Mouse (Mus musculus): Measurements from ENCODE around the gene Dock11. TPM values are rescaled to one million over a fixed set of nuclear protein-coding genes. Genes with fewer than 3 reads are reported as not detected.

Gene Dock11
- polyA plus RNA-seq, 1 experiment from 2014 or later: 12.7 TPM

DNA sequence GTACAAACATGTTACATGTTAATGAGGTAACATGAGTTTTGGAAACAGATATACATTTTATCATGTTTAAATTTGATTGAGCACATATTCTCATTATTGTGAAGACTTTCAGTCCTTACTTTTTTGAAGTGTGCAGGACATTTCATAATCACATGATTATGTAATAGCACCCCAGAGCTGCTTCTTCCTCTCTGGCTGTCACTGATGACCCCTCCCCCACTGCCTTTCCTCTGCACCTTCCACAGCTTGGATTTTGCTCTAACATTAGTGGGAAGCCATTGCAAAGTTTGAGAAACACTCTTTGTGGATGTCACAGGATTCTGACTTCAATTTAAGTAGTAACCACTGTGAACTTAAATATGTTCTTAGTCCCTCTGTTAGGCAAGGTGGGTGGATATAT, 67.6 kb downstream of the Dock11 start:
- Histone ChIP-seq H3K4me1 (replicated peaks) (0 out of 2 replicates have a peak, but pooled peaks cover 6% of the 10 kb centered on the region), H3K36me3 (no peaks in the 10 kb centered on the region), H3K27ac (replicated peaks) (no peak overlapping the region), H3K9me3 (no peaks in the 10 kb centered on the region), H3K27me3 (no peaks in the 10 kb centered on the region), H3K9ac (no peak overlapping the region), H3K4me2 (no peak overlapping the region), H3K4me3 (no peak overlapping the region)
- no peak for ATAC-seq (ENCODE audit: low read depth)

DNA sequence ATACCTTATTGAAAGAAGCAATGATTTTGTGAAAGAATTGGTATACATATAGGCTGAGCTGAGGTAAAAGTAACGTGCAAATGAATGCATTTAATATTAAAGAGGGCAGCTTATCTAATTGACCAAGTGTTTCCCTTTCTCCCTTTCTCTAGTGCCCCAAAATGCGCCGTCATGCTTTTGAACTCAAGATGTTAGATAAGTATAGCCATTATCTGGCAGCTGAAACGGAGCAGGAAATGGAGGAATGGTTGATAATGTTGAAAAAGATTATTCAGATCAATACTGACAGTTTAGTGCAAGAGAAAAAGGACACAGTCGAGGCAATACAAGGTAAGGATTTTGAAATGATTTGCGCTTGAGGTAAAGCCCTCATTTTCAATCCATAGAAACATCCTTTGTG, 74.5 kb downstream of the Dock11 start:
- Histone ChIP-seq H3K4me1 (replicated peaks) (no peaks in the 10 kb centered on the region), H3K9ac (no peak overlapping the region), H3K36me3 (no peaks in the 10 kb centered on the region), H3K4me2 (no peak overlapping the region), H3K27me3 (no peaks in the 10 kb centered on the region), H3K4me3 (no peak overlapping the region), H3K27ac (replicated peaks) (no peak overlapping the region), H3K9me3 (no peaks in the 10 kb centered on the region)
- no peak for ATAC-seq (ENCODE audit: low read depth)
- 78% methylated on average over 6 of the region's 6 CpGs for WGBS

DNA sequence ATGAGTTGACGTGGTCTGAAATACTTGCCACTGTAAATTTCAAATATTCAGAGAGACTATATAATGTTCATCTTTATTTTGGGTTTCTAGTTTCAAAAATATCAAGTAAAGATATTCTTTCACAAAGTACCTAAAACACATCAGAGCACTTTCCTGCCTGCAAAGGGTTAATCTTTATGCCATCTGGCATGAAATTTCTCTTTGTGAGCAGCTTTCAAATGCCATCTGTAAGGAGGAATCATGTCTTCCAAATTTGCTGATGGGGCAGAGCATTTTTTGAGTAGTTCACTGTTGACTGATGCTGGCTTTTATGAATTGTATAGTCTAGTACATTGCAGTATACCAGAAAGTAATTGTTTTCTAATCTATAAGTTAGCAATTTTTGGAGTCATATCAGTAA, 80.6 kb downstream of the Dock11 start:
- no peaks in the 10 kb centered on the region for H3K4me1 ChIP-seq (replicated peaks)
- WGBS: 93% methylated on average over 1 of the region's 1 CpGs
- no peak overlapping the region for H3K4me3 ChIP-seq
- no peak overlapping the region for H3K4me2 ChIP-seq
- no peak for ATAC-seq (ENCODE audit: low read depth)
- H3K27ac ChIP-seq (replicated peaks): no peak overlapping the region
- H3K36me3 ChIP-seq: no peaks in the 10 kb centered on the region; the same call in 1 of the 2 replicates
- H3K27me3 ChIP-seq: no peaks in the 10 kb centered on the region
- no peak overlapping the region for H3K9ac ChIP-seq
- no peaks in the 10 kb centered on the region for H3K9me3 ChIP-seq

DNA sequence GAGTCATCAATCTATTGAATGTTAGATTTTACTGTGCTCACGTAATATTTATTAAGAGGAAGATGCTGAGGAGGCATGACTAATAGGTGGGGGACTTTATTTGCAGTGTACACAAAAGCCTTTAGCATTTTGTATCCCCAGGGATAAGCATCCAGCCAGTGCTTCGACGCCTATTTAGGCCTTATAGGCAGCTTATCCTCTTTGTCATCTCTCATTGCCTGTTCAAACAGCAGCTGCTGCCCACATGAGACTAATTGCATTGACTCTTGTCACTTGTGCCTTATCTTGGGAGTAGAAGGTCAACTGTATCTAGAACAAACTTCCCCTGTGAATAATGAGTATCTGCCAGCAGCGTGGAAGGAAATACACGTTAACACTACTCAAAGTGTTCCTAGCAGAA, 88.0 kb downstream of the Dock11 start:
- 0 out of 2 replicates have a peak, but pooled peaks cover 3% of the 10 kb centered on the region for H3K36me3 ChIP-seq
- no peak for ATAC-seq (ENCODE audit: low read depth)
- H3K27ac ChIP-seq (replicated peaks): no peak overlapping the region
- WGBS: 42% methylated on average over 5 of the region's 5 CpGs
- H3K27me3 ChIP-seq: no peaks in the 10 kb centered on the region
- H3K9ac ChIP-seq: no peak overlapping the region
- no peak overlapping the region for H3K4me2 ChIP-seq
- H3K9me3 ChIP-seq: no peaks in the 10 kb centered on the region
- no peak overlapping the region for H3K4me3 ChIP-seq
- no peaks in the 10 kb centered on the region; the same call in 1 of the 2 replicates for H3K4me1 ChIP-seq (replicated peaks)

DNA sequence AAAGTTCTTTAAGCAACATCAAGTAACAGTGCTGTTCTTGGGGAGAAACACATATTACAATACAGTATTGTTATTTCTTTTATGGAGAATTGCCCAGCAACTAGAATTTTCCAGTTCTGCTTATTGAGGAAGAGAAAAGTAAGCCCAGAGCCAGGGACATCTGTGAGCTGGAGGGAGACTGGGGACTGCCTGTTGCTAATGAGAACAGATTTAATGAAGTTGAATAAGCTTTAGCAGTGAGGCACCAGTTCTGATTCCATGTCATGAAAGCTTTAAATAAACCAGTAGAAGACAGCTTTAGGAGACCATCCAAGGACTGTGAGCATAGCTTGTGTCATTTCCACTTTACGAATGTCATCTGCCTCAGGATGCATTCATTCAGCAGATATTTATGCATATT, 99.3 kb downstream of the Dock11 start:
- Histone ChIP-seq H3K4me3 (no peak overlapping the region), H3K9me3 (no peaks in the 10 kb centered on the region), H3K27me3 (no peaks in the 10 kb centered on the region), H3K36me3 (no peaks in the 10 kb centered on the region), H3K4me2 (no peak overlapping the region), H3K9ac (no peak overlapping the region), H3K27ac (replicated peaks) (no peak overlapping the region), H3K4me1 (replicated peaks) (no peaks in the 10 kb centered on the region)
- no peak for ATAC-seq (ENCODE audit: low read depth)
- WGBS: 97% methylated on average over 1 of the region's 1 CpGs

DNA sequence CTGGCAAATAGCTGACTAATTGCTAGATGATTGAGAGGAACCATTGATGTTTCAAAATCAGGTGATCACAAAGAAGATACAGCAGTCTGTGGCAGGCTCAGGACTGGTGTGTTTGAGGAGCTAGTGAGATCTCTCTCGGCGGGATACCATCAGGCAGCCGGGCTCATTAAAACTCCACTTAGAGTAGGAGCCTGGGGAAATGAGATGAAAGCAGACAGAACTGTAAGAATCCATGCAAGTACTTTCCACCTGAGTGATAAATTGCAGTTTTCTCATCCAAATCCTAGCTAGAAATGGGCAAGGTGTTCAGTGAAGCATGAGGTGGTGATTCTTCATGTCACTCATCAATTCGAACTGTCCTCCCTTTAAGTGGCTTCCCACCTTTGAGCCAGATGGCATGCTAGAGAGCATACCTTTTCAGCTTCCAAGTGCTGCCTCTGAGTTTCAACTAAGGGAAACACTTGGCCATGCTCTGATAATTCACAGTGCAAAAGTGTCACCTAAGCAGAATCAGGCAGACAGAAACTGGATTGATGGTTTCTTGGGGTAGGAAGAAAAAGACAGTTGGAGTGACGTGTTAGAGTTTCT, 102.0 kb downstream of the Dock11 start:
- WGBS: 66% methylated on average over 5 of the region's 5 CpGs

DNA sequence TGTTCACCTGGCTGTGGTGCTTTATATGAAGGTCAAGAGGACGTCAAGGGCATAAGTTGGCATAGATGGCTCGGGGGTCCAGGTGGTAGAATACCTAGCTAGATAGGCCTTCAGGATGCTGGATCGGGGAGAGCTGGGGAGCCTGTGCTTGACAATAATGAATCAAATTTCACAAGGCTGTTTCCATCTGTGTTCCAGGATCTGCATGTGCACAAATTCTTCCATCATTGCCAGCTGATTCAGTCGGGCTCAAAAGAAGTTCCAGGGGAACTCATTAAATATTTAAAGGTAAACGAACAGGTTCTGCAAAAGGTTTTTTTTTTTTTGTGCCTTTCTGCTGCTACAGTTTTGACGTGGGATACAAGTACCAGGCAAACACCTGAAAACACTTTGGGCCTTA, 105.6 kb downstream of the Dock11 start:
- H3K4me3 ChIP-seq: no peak overlapping the region
- H3K4me1 ChIP-seq (replicated peaks): no peaks in the 10 kb centered on the region; the same call in 1 of the 2 replicates
- H3K9me3 ChIP-seq: no peaks in the 10 kb centered on the region
- no peaks in the 10 kb centered on the region for H3K27me3 ChIP-seq
- H3K9ac ChIP-seq: no peak overlapping the region
- no peak for ATAC-seq (ENCODE audit: low read depth)
- no peak overlapping the region for H3K4me2 ChIP-seq
- WGBS: 78% methylated on average over 6 of the region's 6 CpGs
- no peak overlapping the region for H3K27ac ChIP-seq (replicated peaks)
- no peaks in the 10 kb centered on the region for H3K36me3 ChIP-seq

More for the DNA sequence above, 102.0 kb downstream of the Dock11 start:
- Histone ChIP-seq H3K9me3 (no peaks in the 10 kb centered on the region), H3K27me3 (no peaks in the 10 kb centered on the region), H3K4me1 (replicated peaks) (no peaks in the 10 kb centered on the region), H3K27ac (replicated peaks) (no peak overlapping the region), H3K4me3 (no peak overlapping the region), H3K9ac (no peak overlapping the region), H3K4me2 (no peak overlapping the region), H3K36me3 (no peaks in the 10 kb centered on the region)
- no peak for ATAC-seq (ENCODE audit: low read depth)

DNA sequence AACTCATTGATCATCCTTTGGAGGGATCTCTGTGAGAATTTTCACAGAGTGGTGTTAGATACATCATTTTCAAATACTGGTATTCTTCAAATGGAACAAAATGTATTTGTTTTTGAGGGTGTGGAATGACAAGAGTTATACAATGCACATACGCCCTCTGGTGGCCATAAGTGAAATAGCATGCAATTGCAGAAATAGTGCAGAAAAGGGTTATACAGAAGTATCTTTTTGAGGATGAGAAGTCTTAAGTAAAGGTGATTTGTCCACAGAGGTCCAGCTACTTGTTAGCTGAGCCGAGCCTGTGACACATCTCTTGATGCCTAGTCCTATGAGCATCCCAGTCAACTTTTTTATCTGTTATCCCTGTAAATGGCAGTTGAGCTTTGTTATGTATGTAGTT, 108.4 kb downstream of the Dock11 start:
- Histone ChIP-seq H3K27me3 (no peaks in the 10 kb centered on the region), H3K9ac (no peak overlapping the region), H3K27ac (replicated peaks) (no peak overlapping the region), H3K36me3 (no peaks in the 10 kb centered on the region), H3K4me3 (no peak overlapping the region), H3K4me2 (no peak overlapping the region), H3K9me3 (no peaks in the 10 kb centered on the region), H3K4me1 (replicated peaks) (no peaks in the 10 kb centered on the region; the same call in 1 of the 2 replicates)
- 0 out of 2 replicates have a peak, but pooled peaks have one; percentile 36 for ATAC-seq (ENCODE audit: low read depth)
- 13% methylated on average over 2 of the region's 2 CpGs for WGBS

DNA sequence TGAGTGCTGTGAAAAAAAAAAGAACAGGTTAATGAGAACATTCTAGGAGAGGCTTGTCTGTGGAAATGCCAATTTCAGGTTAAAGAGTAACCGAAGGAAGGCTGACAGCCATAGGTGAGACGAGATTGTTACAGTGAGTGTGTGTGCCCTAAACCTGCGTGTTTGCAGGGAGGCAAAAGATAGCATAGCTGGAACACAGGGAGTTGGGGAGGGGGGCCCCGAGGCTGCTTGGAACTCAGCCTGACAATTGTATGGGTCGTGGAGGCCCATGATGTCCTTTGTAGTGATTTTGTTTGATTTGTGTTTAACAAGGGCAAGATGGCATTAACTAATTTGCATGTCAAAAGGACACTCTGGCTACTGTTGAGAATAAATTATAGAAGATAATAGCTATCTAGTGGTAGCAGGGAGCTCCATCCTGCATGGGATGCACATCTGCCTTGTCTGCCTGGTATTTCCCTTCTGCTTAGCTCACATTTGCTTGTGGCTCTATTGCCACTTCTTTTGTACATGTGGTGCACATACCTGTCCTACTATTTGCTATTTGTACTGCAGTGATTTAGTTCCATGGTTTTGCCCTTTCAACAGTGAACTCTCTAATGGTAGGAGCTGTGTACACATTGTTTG, 109.3 kb downstream of the Dock11 start:
- H3K4me3 ChIP-seq: no peak overlapping the region
- 0 out of 2 replicates have a peak, but pooled peaks cover 3% of the 10 kb centered on the region for H3K36me3 ChIP-seq
- H3K9ac ChIP-seq: no peak overlapping the region
- H3K9me3 ChIP-seq: no peaks in the 10 kb centered on the region
- ATAC-seq (ENCODE audit: low read depth): 0 out of 2 replicates have a peak, but pooled peaks have one; percentile 50
- H3K4me1 ChIP-seq (replicated peaks): no peaks in the 10 kb centered on the region; the same call in 1 of the 2 replicates
- H3K4me2 ChIP-seq: no peak overlapping the region
- 46% methylated on average over 5 of the region's 5 CpGs for WGBS
- no peaks in the 10 kb centered on the region for H3K27me3 ChIP-seq
- H3K27ac ChIP-seq (replicated peaks): no peak overlapping the region

DNA sequence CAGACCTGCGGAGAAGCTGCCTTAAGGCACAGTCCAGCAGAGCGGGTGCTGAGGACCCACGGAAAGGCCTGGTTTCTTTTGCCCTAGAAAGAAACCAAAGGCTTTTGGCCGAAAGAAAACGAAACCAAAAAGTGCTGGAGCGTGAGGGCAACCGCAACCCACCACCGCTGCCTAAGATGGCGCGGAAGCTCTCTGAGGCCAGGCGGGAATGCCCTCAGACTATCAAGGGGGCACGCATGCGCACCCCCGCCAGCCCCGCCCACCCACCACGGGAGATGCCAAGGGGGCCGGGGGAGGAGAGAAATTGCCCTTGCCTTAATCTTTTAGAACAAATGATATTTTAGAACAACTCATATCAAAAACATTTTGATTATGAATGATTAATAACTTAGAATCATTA, 137.0 kb downstream of the Dock11 start:
- Histone ChIP-seq H3K27ac (replicated peaks) (no peak overlapping the region), H3K36me3 (peaks cover 12% of the 10 kb centered on the region), H3K9me3 (no peaks in the 10 kb centered on the region), H3K27me3 (no peaks in the 10 kb centered on the region), H3K4me1 (replicated peaks) (no peaks in the 10 kb centered on the region), H3K4me3 (no peak overlapping the region), H3K4me2 (no peak overlapping the region), H3K9ac (no peak overlapping the region)
- ATAC-seq (ENCODE audit: low read depth): no peak
- 89% methylated on average over 17 of the region's 17 CpGs for WGBS

DNA sequence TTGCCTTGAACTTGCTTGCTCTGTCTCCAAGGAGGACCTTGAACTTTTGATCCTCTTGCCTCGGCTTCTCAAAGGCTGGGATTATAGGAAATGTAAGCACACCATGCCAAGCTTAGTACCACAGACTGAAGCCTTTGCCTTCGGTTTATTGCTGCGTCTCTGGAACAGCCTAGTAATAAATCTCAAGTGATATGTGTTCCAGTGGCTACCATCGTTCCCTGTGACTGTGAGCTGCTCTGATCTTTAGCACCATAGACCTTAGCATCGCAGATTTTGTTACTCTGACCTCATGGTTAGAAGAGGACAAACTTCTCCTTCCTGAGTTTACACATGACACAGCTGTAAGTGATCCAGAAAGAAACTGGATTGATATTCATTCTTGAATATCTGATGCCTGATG, 142.5 kb downstream of the Dock11 start:
- peaks cover 10% of the 10 kb centered on the region for H3K36me3 ChIP-seq
- no peaks in the 10 kb centered on the region for H3K4me1 ChIP-seq (replicated peaks)
- no peaks in the 10 kb centered on the region for H3K27me3 ChIP-seq
- ATAC-seq (ENCODE audit: low read depth): no peak
- H3K27ac ChIP-seq (replicated peaks): no peak overlapping the region
- WGBS: 75% methylated on average over 5 of the region's 5 CpGs
- no peak overlapping the region for H3K4me2 ChIP-seq
- H3K9me3 ChIP-seq: no peaks in the 10 kb centered on the region
- H3K9ac ChIP-seq: no peak overlapping the region
- no peak overlapping the region for H3K4me3 ChIP-seq

DNA sequence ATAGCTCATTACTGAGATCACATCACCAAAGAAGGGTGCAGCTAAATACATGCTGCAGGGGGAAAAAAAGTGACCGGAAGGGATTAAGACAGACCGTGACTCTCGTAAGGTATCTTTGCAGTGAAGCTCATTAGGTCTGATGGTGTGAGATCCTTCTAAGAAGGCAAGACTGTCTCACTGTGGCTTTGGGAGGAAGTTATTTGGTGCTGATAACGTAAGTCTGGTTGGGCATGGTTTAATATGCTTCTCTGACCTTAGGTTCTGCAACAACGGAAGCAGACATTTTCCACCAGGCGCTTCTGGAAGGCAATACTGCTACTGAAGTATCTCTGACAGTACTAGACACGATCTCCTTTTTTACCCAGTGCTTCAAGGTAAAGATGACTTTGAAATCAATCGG, 145.4 kb downstream of the Dock11 start:
- WGBS: 88% methylated on average over 8 of the region's 8 CpGs
- ATAC-seq (ENCODE audit: low read depth): no peak
- Histone ChIP-seq H3K9ac (no peak overlapping the region), H3K4me3 (no peak overlapping the region), H3K9me3 (no peaks in the 10 kb centered on the region), H3K4me2 (no peak overlapping the region), H3K4me1 (replicated peaks) (no peaks in the 10 kb centered on the region), H3K27ac (replicated peaks) (no peak overlapping the region), H3K27me3 (no peaks in the 10 kb centered on the region), H3K36me3 (peaks cover 21% of the 10 kb centered on the region)

DNA sequence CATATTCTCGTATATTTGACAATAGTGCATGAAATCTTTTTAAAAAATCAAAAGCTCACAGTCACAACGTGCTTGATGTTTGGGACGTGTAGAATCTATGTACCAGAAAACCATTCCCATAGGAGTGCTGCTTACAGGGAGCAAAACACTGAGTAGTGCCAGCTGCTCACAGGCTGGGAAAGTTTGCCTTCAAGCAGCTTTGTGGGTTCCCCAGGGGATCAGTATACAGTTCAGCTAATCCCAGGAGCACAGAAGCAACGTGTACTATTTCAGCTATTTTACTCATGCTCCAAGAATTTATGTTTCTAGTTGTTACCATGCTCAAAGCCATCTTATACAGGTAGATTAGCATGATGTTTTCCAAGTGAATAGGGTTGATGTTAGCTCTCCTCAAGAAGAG, 157.1 kb downstream of the Dock11 start:
- 66% methylated on average over 4 of the region's 4 CpGs for WGBS

More for the DNA sequence above, 157.1 kb downstream of the Dock11 start:
- H3K27ac ChIP-seq (replicated peaks): no peak overlapping the region
- no peak overlapping the region for H3K9ac ChIP-seq
- no peak overlapping the region for H3K4me3 ChIP-seq
- H3K36me3 ChIP-seq: 0 out of 2 replicates have a peak, but pooled peaks cover 3% of the 10 kb centered on the region
- no peaks in the 10 kb centered on the region for H3K9me3 ChIP-seq
- no peak overlapping the region for H3K4me2 ChIP-seq
- no peaks in the 10 kb centered on the region for H3K4me1 ChIP-seq (replicated peaks)
- H3K27me3 ChIP-seq: no peaks in the 10 kb centered on the region
- no peak for ATAC-seq (ENCODE audit: low read depth)

Data from neural tube, embryonic 13.5 days (tissue).